Mouse (Mus musculus) cerebellum, adult 2 months (tissue): ENCODE results near the gene Tmem108. TPM values are rescaled to one million over a fixed set of nuclear protein-coding genes. Genes with fewer than 3 reads are reported as not detected.

ENCODE experiments used
- DNase-seq, 2 experiments: peaks; one replicate each; pipeline ENCODE4 v3.0.0; 2021
- H3K27ac ChIP-seq: fragments of 200-500 bp; 2 replicates; pipeline ENCODE4 v1.5.1; 2012; ENCODE audit warnings: low read length, control low read depth, inconsistent platforms; ENCODE audit not compliant: insufficient read depth
- H3K27me3 ChIP-seq: fragments of 200-500 bp; 2 replicates; pipeline ENCODE4 v1.6.1; 2012; ENCODE audit warnings: inconsistent platforms, mild to moderate bottlenecking, low read length, moderate library complexity; ENCODE audit not compliant: control insufficient read depth, insufficient read depth
- H3K4me1 ChIP-seq: fragments of 200-500 bp; 2 replicates; pipeline ENCODE4 v1.6.1; 2011; ENCODE audit warnings: low read length; ENCODE audit not compliant: control insufficient read depth, insufficient read depth
- H3K4me3 ChIP-seq: fragments of 200-500 bp; replicated peaks from 2 replicates; pipeline ENCODE3; 2011; ENCODE audit warnings: mild to moderate bottlenecking, low read depth, low read length, control low read depth; ENCODE audit not compliant: insufficient read depth
- CTCF ChIP-seq: fragments of 200-500 bp; IDR thresholded peaks from 2 replicates; pipeline ENCODE4 v1.5.1; 2011; ENCODE audit warnings: low read depth, mild to moderate bottlenecking, control low read depth, low read length, moderate library complexity, borderline replicate concordance; ENCODE audit not compliant: insufficient read depth
- POLR2A ChIP-seq: fragments of 200-500 bp; IDR thresholded peaks from 2 replicates; pipeline ENCODE4 v1.6.1; 2011; ENCODE audit warnings: low read length, control low read depth, borderline replicate concordance; ENCODE audit not compliant: insufficient read depth
- WGBS: fragments of 180-500 bp; shearing (Covaris S2); methylation state at CpG from one replicate; pipeline ENCODE4 v1.1.7; 2018; 5-methylcytosine and 5-hydroxymethylcytosine counted together
- polyA plus RNA-seq: library from polyadenylated mRNA; depleted of rRNA; stranded (reverse); fragments of >200 nt; gene quantifications from 2 replicates; pipeline ENCODE4 v1.2.3, GENCODE M21; 2012; rRNA removed

The Tmem108 gene
- polyA plus RNA-seq, 1 experiment, result 32.3 TPM

- no peak overlapping the region for H3K4me3 ChIP-seq
- no peaks in the 10 kb centered on the region for H3K27me3 ChIP-seq
- no peak for TF ChIP-seq POLR2A
- no peak for TF ChIP-seq CTCF
- H3K27ac ChIP-seq, result no peak overlapping the region
- H3K4me1 ChIP-seq, result no peaks in the 10 kb centered on the region
- DNase-seq, result no peak
- 74% methylated on average over 4 of the region's 4 CpGs for WGBS
Observed at GRCm38 (mm10) chr9:103434116-103434515, 327.5 kb downstream of the Tmem108 start.

Other genes with a start within 250 kb of the Tmem108 start
- gene Nphp3, start 240.7 kb upstream of the Tmem108 start, polyA plus RNA-seq, result 12.2 and 12.4 TPM in 2 replicates